Mouse (Mus musculus): ENCODE measurements around the gene Pank4. TPM values are rescaled to one million over a fixed set of nuclear protein-coding genes. Genes with fewer than 3 reads are reported as not detected.
A peak's percentile ranks its signal among the peaks of the same experiment; 100 is the strongest.

Gene Pank4
- total and polyA plus RNA-seq, 3 experiments = 22.4 to 34.7 (median 27.6) TPM

DNA sequence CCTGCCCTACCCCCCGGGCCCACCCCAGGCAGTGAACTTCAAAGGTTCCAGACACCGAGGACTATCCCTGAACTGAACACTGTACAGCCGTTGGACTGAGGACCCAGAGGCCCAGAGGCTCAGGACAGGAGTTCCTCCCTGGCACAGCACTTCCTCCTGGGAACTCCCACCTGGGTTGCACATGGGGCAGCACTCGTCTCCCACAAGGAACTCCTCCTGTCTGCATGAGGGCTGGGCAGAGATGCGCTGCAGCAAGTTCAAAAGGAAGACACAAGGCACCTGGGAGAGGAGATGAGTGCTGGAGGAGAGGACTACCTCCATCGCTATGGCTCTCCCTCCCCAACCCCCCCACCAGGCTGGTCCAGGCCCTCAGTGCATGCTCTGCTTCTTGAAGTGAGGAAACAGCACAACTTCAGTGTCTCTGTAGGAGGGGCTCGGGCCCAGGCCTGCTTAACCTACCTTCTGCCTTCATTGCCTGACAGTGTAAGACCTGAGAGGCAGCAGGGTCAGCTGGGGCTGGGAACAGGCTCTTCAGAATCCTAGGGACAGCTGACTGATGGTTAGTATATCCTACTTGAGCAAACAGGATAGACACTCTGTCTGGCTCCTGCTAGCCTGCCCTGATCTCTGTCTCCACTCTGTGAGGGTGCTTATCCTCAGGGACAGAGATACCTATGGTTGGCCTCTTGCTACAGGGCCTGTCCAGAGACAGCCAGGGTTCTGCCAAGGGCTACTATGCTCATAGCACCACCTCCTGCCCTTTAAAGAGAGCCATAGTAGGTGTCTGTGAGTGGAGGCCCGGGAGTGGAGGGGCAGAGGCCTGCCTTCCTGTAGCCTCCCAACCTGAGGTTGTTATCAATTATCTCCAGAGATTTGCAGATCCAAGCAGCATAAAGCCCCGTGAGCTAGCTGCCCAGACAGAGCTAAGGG lies 36.7 kb upstream of the Pank4 start (continued):
- TF ChIP-seq NRF1 (IDR thresholded peaks at IDR 0.05; ENCODE audit: low read depth, low read length) = no peak
- no peak for TF ChIP-seq PAX5 (IDR thresholded peaks at IDR 0.05; ENCODE audit: low read length)
- no peak for TF ChIP-seq CHD1 (IDR thresholded peaks at IDR 0.05; ENCODE audit: low read depth, low read length)
- TF ChIP-seq HCFC1 (IDR thresholded peaks at IDR 0.05; ENCODE audit: low read depth, low read length) = no peak
- TF ChIP-seq CHD2 (IDR thresholded peaks at IDR 0.05; ENCODE audit: low read length) = no peak
- TF ChIP-seq POLR2AphosphoS2 (IDR thresholded peaks at IDR 0.05; ENCODE audit: low read depth, low read length) = no peak
- no peak for TF ChIP-seq EP300 (IDR thresholded peaks at IDR 0.05; ENCODE audit: low read length)
- TF ChIP-seq IRF4 (IDR thresholded peaks at IDR 0.05; ENCODE audit: low read depth, low read length) = no peak
- TF ChIP-seq MYC (IDR thresholded peaks at IDR 0.05; ENCODE audit: low read depth, low read length) = peak; percentile 38; the same call in 1 of the 2 replicates
- no peak for TF ChIP-seq USF2 (conservative IDR thresholded peaks at IDR 0.05; ENCODE audit: low read depth, low read length)

DNA sequence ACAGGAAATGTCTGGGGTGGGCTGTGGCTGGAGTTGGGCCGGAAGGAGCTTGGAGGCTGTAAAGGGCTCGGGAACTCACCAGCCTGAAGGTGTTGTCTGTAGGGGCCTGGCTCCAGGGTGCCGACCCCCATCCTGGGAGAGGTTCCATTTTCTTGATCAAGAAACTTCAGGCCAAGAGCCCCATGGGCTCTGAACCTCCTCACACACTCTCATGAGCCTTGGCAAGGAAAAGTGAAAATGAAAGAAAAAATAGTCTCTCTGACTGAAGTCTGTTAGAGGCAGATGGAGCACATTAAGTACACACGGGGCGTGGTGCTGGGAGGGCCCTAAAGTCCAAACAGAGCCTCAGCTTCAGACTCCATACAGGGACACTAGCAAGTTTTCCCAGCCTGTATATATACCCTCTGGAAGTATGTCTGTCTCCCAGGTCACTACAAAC lies 36.0 kb upstream of the Pank4 start:
- Histone ChIP-seq H3K9me3 (replicated peaks; ENCODE audit: low read length) (peaks cover 6% of the 10 kb centered on the region), H3K4me3 (replicated peaks in 1 of 3; ENCODE audit: low read depth in 2 of 3, low read length in 2 of 3, poor library complexity in 1 of 3) (peak overlapping the region; percentile 58 to 74 (median 67)), H3K36me3 (replicated peaks in 1 of 2; ENCODE audit: control insufficient read depth in 1 of 2, insufficient read depth in 1 of 2, low read length in 1 of 2) (peaks cover 30 to 35% of the 10 kb centered on the region in 2 experiments), H3K27me3 (replicated peaks) (no peaks in the 10 kb centered on the region), H3K79me2 (replicated peaks; ENCODE audit: control insufficient read depth, extremely low read depth, insufficient read depth, poor library complexity, severe bottlenecking) (peaks cover 25% of the 10 kb centered on the region), H3K4me1 (ENCODE audit: control insufficient read depth in 1 of 2, insufficient read depth in 2 of 2) (peaks cover 27 to 53% of the 10 kb centered on the region in 2 experiments), H3K4me2 (ENCODE audit: insufficient read depth, low read depth, poor library complexity, severe bottlenecking) (peak overlapping the region; percentile 93), H3K27ac (ENCODE audit: insufficient read depth, low read depth) (peak overlapping the region; percentile 83), H3K9ac (ENCODE audit: insufficient read depth, low read depth) (peak overlapping the region; percentile 91)
- dilution Hi-C loops (cut with MboI; ENCODE audit: extremely low pct_ligation_motif_present, extremely low pct_unique_long_range_greater_than_20kb, low sequenced_read_pairs) = no loop called here
- no peak for TF ChIP-seq HCFC1 (IDR thresholded peaks at IDR 0.05; ENCODE audit: low read depth, low read length)
- no peak for TF ChIP-seq MEF2A (IDR thresholded peaks at IDR 0.05; ENCODE audit: borderline replicate concordance, low read depth, low read length)
- TF ChIP-seq TCF12 (IDR thresholded peaks at IDR 0.05; ENCODE audit: low read depth, low read length) = no peak
- TF ChIP-seq EP300 (IDR thresholded peaks at IDR 0.05; ENCODE audit: low read length) = no peak
- no peak for TF ChIP-seq UBTF (IDR thresholded peaks at IDR 0.05; ENCODE audit: low read depth, low read length)
- TF ChIP-seq JUN (IDR thresholded peaks at IDR 0.05; ENCODE audit: insufficient read depth, low read depth, low read length) = no peak
- TF ChIP-seq TBP (conservative IDR thresholded peaks at IDR 0.05; ENCODE audit: low read depth, low read length) = peak; percentile 61; the same call in 1 of the 2 replicates
- TF ChIP-seq POLR2AphosphoS2 (IDR thresholded peaks at IDR 0.05; ENCODE audit: low read depth, low read length) = 0 out of 2 replicates have a peak, but pooled peaks have one; percentile 19
- TF ChIP-seq ZC3H11A (IDR thresholded peaks at IDR 0.05; ENCODE audit: low read depth, low read length) = no peak
- TF ChIP-seq MYC (IDR thresholded peaks at IDR 0.05; ENCODE audit: low read depth, low read length) = 0 out of 2 replicates have a peak, but pooled peaks have one; percentile 9
- TF ChIP-seq USF2 (conservative IDR thresholded peaks at IDR 0.05; ENCODE audit: low read depth, low read length) = no peak
- TF ChIP-seq ELF1 (IDR thresholded peaks at IDR 0.05; ENCODE audit: low read depth, low read length) = no peak
- peak; percentile 57 for TF ChIP-seq POLR2A (IDR thresholded peaks at IDR 0.05; ENCODE audit: low read depth, low read length)
- no peak for DNase-seq (ENCODE audit: extremely low read depth)
- in situ Hi-C loops (cut with MboI; ENCODE audit: low pct_ligation_motif_present, low pct_unique_long_range_greater_than_20kb, low sequenced_read_pairs) = loop anchor here (25.0 kb wide), 1 partner anchor 791 kb away; the partner anchor contains the start of genes Trp73 and Wrap73
